Mouse (Mus musculus) thymus, postnatal 14 days (tissue): ENCODE measurements at regions not wholly inside any gene's neighbourhood (a gene's known extent, or its start where the extent isn't known, plus 50 kb on each side); places are given as distances from the start of the nearest gene placed in this dataset.
A peak's percentile ranks its signal among the peaks of the same experiment; 100 is the strongest.

ENCODE experiments used
- DNase-seq: peaks from one replicate; pipeline ENCODE4 v3.0.0; 2021

DNA sequence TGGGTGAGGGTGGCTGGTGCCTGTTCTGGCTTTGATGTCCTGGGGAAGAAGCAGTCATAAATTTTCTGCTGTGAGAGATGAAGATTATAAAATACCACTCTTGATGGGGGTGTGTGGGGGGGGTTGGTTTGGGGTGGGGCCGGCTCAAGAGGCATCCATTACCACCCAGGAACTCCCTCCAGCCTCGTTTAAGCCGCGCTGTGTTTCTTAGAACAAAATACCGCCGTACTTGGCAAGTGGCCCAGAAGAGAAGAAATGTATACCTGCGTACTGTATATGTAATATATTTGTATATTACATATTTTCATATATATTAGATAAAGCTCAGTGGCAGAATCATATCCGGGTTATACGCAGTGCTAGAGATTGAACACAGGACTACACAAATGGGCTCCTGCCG lies 434.6 kb upstream of the Tbx3 start:
- no peak for DNase-seq

DNA sequence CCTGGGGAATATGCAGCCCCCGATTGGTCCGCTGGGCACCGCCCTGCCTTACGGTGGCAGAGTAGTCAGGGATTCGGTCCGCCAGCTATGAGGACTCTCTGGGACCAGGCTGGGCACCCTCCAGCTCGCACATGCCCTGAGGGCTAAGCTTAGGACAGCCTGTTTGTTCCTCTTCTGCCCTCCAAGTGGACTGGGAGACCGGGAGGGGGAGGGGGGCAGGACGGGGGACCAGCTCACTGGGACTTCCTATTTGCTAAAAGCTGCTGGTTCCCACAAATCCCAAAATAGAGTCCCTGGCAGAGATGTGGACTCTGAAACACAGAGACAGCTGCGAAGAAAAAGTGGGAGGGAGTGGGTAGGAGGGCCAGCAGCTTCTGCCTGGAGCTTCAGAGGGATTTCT lies 423.6 kb upstream of the Tbx3 start:
- no peak for DNase-seq

DNA sequence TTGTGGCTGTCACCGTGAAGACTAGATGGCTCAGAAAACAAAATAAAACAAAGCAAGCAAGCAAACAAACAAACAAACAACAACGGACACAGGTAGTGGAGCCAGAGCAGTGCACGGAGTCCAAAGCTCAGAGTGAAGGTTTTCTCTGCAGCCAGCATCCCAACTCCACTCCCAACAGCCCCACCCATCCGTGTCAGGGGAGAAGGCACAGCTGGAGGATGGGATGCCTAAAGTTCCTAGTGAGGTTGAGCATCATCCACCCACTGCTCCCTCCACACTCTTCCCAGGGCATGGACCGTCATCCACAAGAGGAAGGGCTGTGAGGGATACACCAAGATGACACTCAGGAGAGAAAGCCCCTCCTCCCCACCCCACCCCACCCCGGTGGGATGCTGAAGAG lies 421.8 kb upstream of the Tbx3 start:
- no peak for DNase-seq

DNA sequence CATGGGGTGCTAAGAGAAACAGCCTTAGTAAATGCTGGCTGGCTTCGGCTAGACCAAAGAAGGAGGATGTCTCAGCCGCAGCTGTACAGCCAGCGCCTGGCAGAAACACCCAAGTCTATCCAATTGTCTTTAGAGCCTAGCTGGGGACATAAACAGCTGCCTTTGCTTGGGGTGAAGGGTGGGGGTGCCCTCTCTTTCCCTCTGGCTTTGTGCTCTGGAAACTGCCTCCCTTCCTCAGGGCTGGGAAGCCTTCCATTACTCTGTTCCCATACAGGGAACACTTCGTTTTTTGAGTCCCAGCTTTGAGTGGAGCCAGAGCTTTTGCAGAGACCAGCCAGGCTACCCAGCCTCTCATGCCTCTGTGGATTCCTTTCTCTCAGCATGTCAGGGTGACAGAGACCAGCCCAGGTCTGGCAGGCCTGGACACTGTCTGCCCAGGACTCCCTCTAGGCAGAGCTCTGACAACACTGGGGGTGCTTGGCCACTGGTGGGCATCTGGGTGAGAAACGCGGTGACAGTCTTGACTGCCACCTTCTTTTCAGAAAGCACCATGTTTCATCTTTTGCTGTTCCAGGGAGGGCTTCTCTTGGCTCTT lies 421.2 kb upstream of the Tbx3 start:
- no peak for DNase-seq

DNA sequence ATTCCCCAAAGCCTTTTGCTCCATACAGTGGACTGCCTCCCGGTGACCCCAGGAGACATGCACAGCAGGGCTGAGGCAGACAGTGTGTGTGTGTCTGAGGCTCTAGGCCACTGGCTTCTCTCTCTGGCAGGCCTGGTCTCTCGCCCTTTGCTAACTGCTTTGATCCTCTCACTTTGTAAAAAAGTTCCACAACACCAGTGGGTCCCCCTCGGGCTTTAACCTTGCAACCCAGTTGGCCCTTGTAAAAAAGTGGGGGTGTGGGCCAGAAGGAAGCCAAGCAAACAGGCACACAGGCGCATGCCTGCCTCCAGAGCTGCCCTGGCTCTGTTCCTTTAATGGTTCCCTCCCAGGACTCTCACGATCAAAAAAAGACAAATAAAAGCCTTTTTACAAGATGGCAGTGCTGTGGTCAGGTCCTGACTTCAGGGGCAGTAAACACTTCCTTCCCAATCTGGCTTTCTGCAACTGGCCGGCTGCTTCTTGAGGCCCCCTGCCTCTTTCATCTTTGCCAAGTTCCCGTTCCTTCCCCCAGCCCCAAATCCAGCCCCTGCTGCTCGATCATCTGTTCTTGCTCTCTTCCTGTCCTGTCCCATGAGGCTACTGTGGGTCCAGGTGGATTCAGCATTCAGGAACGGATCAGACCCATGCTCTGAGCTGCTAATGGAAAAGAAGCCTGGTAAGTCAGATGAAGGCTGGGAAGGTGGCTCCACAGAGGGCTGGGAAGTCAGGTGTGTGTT lies 419.0 kb upstream of the Tbx3 start:
- DNase-seq = no peak

DNA sequence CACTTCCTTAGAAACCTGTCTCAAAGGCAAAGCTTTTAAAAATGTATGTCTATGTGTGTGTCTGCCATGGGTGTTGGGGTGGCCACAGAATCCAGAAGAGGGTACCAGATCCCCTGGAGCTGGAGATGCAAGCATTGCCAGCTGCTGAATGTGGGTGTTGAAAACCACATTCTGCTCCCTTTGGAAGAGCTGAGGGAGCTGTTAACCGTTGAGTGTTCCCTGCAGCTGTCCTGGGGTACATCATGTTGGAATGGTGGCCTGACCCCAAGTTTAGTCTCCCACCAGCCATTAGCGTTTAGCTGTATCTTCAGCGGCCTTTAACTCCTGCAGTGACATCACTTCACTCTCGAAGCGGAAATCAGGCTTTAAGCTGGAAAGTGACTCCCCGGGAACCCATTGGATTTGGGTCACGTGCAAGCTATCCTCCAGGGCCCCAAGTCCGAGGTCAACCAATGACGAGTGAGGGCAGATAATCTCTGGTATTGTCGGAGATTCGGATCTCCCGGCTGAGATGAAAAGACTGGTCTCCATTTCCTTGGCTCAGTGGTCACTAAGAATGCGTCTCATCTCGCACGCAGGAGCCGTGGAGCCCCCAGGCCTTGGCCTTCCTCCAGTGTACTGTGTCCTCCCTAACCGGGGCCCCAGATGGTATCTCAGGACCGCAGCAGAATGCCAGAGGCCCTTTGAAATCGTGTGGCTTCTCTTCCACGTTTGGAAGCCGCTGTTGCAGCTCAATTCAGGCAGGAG lies 412.9 kb upstream of the Tbx3 start:
- no peak for DNase-seq

DNA sequence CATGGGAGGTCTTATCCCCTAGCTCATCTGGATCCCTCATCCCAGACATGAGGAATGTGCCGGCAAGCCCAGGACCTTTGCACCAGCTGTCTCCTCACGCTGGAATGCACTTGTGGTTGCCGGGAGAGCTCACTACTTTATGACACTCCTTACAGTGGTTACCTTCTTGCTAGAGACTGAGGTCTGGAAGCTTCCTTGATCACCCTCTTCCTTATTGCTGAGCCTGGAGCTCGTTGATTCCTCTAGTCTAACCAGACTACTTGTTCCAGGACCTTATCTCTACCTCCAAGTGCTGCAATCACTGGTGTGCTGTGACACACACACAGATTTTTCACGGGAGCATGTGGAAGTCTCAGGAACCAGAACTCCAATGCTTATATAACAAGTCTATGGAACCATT lies 411.6 kb upstream of the Tbx3 start:
- DNase-seq = no peak

DNA sequence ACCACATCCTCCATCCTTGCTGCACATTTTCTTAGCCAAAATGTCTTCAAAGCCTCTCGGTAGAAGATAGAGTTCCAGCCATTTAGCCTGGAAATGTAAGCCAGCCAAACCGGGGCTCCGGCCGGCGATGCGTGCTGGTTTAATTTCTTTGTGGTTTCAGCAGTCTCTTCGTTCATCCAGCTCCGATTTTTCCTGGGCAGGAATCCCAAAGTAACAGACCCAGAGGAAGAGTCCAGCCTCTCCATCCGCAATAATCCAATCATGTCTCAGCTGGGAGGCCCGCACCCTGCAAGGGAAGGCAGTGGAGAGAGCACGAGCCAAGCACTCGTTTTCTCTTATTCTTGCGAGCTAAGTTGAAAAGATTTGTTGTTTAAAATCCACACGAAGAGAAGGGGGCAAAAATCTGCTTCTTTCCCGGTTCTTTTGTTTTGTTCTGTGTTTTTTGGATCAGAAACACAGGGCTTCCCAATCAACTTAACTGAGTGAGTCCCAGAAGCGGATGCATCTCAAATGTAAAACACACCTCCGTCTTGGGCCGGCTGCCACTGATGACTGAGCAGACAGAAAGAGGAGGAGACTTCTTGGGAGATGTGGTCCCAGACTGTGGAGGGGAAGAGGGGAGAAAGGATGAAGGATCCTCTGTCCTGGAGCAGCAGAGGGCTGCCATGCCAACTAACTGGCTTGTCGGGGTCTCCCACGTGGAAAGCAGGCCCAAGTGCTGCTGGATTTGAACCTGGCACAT lies 405.1 kb upstream of the Tbx3 start:
- no peak for DNase-seq

DNA sequence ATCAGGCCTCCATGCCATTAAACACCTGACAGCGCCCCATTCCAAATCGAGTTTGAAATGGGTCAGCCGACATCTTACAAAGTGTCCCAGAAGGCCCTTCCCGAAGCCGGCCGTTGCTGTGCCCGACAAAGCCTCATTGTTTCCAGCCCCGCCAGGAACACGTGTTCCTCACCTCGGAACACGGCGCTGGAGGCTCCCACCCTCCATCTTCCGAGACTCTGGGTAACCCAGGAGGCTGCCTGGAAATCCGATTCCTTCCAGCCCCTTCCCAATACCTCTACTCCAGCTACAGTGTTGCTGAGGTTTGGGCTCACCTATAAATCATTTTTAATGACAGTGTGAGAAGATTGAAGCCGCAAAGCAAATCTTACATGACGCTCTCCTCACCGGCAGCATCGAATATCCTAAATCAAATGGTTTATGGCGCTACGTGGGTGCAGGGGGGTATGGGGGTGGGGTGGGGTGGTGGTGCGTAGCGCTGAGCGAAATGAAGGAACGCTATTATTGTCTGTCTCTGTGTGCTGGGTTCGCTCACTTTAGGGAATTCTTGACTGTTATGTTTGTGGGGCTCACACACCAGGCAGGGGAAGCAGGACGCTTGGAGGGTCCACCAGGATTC lies 399.1 kb upstream of the Tbx3 start:
- DNase-seq = no peak

DNA sequence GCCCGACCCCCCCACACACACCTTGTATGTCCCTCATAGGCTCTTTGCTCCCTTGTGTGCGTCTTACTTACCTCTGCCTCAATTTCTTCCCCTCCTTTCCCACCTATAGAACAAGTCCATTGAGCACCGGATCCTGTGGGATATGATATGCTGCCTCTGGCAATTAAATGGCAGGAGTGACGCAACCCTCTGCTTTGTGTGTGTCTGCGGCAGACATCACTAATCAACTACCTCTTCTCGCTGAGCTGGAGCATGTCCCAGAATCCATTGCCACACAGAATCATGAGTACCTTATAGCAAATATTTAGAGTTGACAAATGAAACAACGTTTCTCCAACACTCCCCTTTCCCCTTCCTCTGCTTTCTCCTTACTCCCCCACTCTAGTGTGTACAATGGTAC lies 397.3 kb upstream of the Tbx3 start:
- no peak for DNase-seq

DNA sequence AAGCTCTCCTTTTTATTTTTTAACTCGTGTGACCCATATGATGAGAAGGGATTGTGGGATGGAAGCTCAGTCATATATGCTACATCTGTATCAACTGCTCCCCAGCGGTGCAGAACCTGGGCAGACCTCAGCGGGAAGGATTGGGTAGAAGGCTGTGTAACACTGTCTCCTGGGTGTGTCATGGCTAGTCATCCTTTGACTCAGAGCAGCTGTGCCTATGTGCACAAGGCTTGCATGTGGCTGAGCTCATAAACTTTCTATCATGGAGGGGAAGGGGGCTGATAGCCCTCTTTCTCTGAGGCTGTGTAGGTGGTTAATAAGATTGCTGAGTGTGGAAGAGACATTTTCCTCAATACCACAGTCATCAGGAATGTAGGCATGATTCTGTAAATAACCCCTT lies 396.9 kb upstream of the Tbx3 start:
- no peak for DNase-seq

DNA sequence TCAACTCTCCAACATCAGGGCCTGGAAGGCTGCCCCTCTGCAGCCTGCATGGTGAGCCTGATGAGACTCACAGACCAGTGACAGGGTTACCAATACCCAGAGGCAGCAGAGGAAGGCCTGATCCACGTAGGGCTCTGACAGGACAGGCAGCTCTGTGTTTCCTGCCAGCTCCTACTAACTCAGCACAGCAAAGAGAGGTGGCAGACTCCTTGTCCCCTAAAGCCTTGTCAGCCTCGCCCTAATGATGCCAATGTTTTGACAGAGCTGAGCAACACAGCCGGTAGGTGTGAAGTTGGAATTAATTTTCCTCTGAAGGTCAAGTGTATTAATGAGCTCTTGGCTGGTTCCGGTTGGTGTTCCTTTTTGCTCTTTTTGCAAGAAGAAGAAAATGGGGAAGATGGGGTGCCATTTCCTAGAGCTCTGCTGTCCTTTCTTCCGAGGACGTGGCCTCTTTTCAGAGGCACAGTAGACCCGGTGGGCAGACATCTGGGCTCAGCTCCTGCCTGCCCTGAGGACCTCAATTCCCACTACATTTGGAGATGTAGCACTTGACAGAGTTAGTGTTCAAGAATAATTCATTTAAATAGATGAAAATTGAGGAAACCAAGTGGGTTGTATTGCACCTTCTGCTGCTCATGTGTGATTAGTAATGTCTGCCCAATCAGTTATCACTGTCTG lies 395.5 kb upstream of the Tbx3 start:
- no peak for DNase-seq

DNA sequence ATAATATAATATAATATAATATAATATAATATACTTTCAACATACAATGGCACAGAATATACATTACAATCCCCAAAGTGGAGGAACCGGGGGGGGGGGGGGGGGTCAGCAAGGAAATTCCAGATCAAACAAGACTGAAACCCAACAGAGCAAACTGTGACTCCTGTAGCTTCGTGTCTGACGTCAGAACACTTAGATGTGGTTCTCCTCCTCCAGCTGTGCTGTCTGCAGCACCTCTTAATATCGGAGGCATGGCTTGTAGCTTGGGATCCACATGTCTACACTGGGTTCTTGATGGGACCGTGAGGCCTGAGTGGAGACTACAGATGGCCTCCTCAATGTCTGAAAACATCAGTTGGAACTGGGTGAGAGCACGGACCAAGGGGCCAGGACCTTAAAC lies 390.3 kb upstream of the Tbx3 start:
- DNase-seq = peak; percentile 9

DNA sequence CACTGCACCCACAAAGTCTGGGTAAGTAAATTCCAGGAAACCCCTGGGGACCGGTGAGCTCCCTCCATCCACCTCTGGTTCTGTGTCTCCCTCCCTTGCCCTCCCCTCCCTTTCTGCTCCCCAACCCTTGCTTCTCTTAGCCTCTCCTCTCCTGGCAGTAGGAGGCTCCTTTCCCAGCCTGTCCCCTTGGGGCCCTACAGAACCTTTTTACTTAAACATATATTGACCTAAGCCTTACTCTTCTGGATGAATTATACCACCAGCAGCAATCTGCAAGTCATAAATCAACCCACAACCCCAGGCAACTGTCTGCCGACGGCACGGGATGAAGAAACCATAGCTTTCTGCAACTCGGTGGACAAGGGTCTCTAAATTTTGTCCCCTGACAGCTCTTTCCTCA lies 380.7 kb upstream of the Tbx3 start:
- no peak for DNase-seq

DNA sequence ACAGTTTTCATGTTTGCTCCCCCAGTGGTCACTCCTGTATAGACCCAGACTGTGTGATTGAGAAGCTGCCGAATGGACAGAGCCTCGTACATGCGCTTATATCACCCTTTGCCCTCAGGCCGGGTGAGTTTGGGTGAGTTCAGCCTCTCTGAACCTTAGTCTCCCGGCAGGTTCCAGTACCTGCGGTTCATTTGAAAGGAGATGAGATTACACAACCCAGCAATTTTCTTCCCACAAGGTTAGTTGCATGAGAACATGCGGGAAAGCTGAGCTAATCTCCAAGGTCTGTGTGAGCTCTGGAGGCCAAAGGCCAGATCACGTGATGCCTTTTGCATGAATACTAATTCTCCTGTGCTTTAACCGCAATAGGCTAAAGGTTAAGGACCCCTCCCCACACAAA lies 378.1 kb upstream of the Tbx3 start:
- DNase-seq = no peak

DNA sequence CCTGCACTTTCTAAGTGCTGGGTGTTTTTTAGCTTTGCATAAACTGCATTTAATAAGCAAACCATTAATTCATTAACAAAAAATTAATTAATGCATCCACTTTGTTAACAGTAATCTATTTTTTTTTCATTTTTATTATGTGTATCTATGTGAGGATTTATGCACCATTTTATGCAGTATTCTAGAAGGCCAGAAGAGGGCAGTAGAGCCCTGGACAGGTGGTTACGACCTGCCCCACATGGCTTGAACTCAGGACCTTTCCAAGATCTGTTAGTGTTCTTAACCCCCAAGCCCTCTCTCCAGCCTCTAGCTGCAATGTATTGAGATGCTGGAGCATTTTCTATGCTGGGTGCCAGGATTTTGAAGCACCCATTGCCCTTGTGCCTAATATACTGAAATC lies 377.6 kb upstream of the Tbx3 start:
- DNase-seq = no peak

DNA sequence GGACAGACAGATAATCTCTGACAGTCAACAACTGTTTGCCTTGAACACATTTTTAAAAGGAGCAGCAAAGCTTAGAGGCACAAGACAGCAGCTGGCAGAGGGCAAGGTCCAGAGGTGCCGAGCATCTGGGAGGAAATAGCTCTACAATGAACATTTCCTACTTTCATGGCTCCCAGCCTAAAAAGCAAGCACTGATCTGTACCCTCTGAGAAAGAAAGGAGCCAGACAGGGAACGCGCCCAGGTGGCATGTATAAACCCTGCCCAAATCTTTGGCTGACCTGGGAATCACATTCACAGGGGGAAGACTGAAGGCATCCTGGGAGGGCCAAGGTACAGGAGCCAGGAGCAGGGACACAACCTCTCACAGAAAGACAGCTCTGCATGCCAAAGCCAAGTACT lies 371.2 kb upstream of the Tbx3 start:
- no peak for DNase-seq

DNA sequence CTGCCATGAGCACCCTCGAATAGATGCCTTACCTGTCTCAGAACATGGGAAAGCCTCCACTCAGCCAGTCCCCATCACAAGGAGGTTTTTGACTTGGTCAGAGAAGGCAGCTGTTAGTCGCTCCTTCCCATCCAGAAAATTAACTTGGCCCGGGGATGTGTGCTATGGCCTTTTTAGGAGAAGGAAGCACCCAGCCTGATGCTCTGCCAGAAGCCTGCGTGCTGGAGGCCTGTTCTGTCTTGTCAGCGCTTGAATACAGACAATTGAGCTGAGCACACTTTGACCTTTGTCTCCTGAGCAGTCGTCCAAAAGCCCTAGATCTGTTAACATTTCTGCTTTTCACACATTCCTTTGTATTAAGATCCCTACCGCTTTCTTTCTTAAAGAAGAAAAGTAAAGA lies 370.4 kb upstream of the Tbx3 start:
- DNase-seq = no peak

DNA sequence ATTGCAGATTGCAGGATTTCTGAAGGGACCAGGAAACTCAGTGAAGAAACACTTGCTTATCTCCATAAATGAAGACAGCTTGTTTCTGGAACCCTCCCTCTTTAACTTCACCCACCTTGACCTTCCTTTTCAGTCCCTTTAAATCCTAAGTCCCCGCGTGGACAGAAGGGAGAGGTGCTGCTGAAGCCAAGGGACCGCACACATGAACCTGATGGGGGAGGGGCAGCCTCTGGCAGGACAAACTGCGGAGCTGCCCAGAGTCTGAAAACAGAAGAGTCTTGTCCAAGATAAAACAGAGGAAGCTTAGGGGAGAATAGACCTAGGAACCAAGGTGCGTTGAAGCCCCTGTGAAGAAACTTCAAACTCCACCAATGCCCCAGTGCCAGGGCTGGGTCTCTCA lies 368.9 kb upstream of the Tbx3 start:
- no peak for DNase-seq

DNA sequence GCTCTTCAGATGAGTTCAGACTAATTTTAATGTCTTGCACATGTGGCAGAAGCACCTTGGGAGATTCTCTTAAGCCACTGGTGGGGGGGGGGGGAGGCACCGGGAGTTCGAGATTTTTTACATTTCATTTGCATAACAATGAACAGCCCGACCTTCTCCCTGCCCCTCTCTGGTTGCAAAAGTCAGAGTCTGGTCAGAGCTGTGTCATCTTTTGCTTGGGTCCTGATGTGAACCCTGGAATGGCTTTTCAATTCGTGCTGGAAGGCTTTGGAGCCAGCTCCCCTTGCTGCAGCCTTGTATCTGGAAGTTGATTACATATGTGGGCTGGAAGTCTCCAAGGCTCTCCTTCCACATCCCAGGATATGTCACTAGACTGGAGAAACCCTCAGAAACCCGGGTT lies 365.7 kb upstream of the Tbx3 start:
- no peak for DNase-seq

DNA sequence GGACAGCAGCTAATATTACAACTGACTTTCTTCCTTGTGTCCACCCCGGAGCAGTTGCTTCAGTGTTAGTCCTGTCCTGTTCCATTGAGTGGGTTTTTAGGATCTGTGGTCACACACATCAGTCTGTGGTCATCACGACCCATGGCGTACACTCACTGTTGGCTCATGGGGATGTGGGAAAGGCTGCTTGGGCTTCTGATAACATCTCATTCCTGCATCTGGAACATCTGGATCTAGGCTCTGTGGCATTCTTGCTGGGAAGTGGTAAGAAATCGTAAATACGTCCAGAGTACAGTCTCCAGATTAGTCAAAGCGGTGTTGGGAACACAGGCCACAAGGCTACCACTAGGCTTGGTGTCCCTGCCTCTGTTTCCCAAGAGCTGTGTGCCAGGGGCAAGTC lies 362.7 kb upstream of the Tbx3 start:
- DNase-seq = no peak

DNA sequence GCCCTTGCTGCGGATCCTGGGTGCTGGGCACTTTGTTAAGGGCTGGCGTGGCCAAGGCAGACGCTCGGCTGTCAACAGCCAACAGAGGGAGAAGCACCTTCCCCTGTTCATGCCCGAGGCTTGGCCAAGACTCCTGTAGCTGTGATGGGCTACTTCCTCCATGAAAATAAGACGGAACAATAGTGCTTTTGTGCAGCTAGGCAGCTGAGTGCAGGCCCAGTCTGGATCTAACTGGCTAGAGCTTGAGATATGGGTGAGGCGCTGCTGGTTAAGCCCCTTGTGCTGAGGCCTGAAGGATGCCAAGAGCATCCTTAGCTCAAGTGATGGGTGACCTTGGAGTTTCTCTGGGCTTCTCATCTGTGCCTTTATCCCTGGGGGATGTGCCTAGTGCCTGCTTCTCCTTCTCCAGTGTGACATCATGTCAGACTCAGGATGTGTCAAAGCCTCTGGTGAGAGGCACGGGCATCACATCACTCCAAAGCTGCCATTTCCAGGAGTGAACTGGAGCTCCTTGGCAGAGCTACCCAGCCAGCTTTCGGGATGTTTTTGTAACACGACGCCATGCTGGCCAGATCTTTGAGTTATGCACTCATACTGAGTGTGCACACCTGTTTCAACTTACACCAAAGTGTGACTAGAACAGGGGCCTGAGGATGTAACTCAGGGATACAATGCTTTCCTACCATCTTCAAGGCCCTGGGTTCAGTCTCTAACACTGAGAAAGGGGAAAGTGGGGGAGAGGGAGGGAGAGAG lies 360.1 kb upstream of the Tbx3 start:
- DNase-seq = no peak
